In genomic region chrX:159763801-159764200, GRCm38 (mm10) we compare ENCODE assay signal across 16 mouse cellular contexts.
"Had no signal": no experiment of that assay in that cellular context is flagged by ENCODE, and none has a peak within 500 bp of the region (broad histone marks: within the 10 kb centered on the region; RNA-seq: fewer than 3 reads in every experiment).

No protein-coding gene starts in this region.

- H3K4me1 ChIP-seq: neural tube, embryonic 13.5 days; neural tube, embryonic 15.5 days; stomach, embryonic 15.5 days had no signal

- H3K4me3 ChIP-seq: neural tube, embryonic 13.5 days; neural tube, embryonic 15.5 days; stomach, embryonic 15.5 days had no signal

- H3K36me3 ChIP-seq: neural tube, embryonic 13.5 days; neural tube, embryonic 15.5 days; stomach, embryonic 15.5 days had no signal

- H3K9ac ChIP-seq: neural tube, embryonic 13.5 days; neural tube, embryonic 15.5 days; stomach, embryonic 15.5 days had no signal

- H3K27me3 ChIP-seq: neural tube, embryonic 15.5 days; stomach, embryonic 15.5 days had no signal

- DNase-seq: retina, postnatal 1 day; right cerebral cortex, adult 18-20 months; right cerebral cortex, postnatal 14 days; right cerebral cortex, postnatal 25 days; right cerebral cortex, postnatal 4 days; spleen, adult 18-20 months; thymus, adult 18-20 months; thymus, adult 2 months; thymus, postnatal 14 days; thymus, postnatal 25 days; thymus, postnatal 36 days; thymus, postnatal 4 days had no signal

- H3K9me3 ChIP-seq: neural tube, embryonic 13.5 days; neural tube, embryonic 15.5 days; stomach, embryonic 15.5 days had no signal

- H3K27ac ChIP-seq: neural tube, embryonic 13.5 days; neural tube, embryonic 15.5 days; stomach, embryonic 15.5 days; stomach, postnatal 0 days had no signal
